Mouse (Mus musculus) thymus, adult 2 months (tissue): ENCODE measurements around the gene Uts2r. TPM values are rescaled to one million over a fixed set of nuclear protein-coding genes. Genes with fewer than 3 reads are reported as not detected.
A peak's percentile ranks its signal among the peaks of the same experiment; 100 is the strongest.

Experiments used
- DNase-seq: peaks from one replicate; pipeline ENCODE4 v3.0.0; 2021
- H3K27ac ChIP-seq: fragments of 200-500 bp; 2 replicates; pipeline ENCODE4 v1.5.1; 2012; ENCODE audit warnings: low read length, control low read depth; ENCODE audit not compliant: control insufficient read depth, insufficient read depth
- H3K27me3 ChIP-seq: fragments of 200-500 bp; 2 replicates; pipeline ENCODE4 v1.6.1; 2012; ENCODE audit warnings: mild to moderate bottlenecking, low read length, moderate library complexity, mixed read lengths; ENCODE audit not compliant: control insufficient read depth, insufficient read depth
- H3K36me3 ChIP-seq: fragments of 200-500 bp; 2 replicates; pipeline ENCODE4 v1.6.1; 2012; ENCODE audit warnings: mild to moderate bottlenecking, low read length, moderate library complexity; ENCODE audit not compliant: control insufficient read depth, insufficient read depth
- H3K4me1 ChIP-seq: fragments of 200-500 bp; replicated peaks from 2 replicates; pipeline ENCODE4 v1.6.1; 2012; ENCODE audit warnings: low read length; ENCODE audit not compliant: control insufficient read depth, insufficient read depth
- H3K4me3 ChIP-seq: fragments of 200-500 bp; 2 replicates; pipeline ENCODE4 v1.5.1; 2012; ENCODE audit warnings: mild to moderate bottlenecking, low read length, control low read depth, moderate library complexity; ENCODE audit not compliant: control insufficient read depth, insufficient read depth
- CTCF ChIP-seq: fragments of 200-500 bp; IDR thresholded peaks from 2 replicates; pipeline ENCODE4 v1.5.1; 2012; ENCODE audit warnings: mild to moderate bottlenecking, control low read depth, low read length, moderate library complexity, borderline replicate concordance; ENCODE audit not compliant: control insufficient read depth, poor library complexity, insufficient read depth; ENCODE audit errors: extremely low read depth
- POLR2A ChIP-seq: fragments of 200-500 bp; IDR thresholded peaks from 2 replicates; pipeline ENCODE4 v1.6.1; 2012; ENCODE audit warnings: mild to moderate bottlenecking, low read length, control low read depth, moderate library complexity; ENCODE audit not compliant: control insufficient read depth, poor library complexity, insufficient read depth; ENCODE audit errors: extremely low read depth
- WGBS: fragments of 180-500 bp; shearing (Covaris S2); methylation state at CpG from one replicate; pipeline ENCODE4 v1.1.7; 2018; 5-methylcytosine and 5-hydroxymethylcytosine counted together
- polyA plus RNA-seq: library from polyadenylated mRNA; depleted of rRNA; stranded (reverse); fragments of >200 nt; gene quantifications from 2 replicates; pipeline ENCODE4 v1.2.3, GENCODE M21; 2012

Gene Uts2r
- polyA plus RNA-seq, 1 experiment, result 1.5 TPM

GRCm38 (mm10) chr11:121122024-121122670 is 37.9 kb upstream of the Uts2r start:
- TF ChIP-seq POLR2A (no peak), CTCF (no peak)
- WGBS, result 92% methylated on average over 2 of the region's 2 CpGs
- no peak overlapping the region for H3K27ac ChIP-seq
- no peak overlapping the region for H3K4me3 ChIP-seq
- H3K36me3 ChIP-seq, result no peaks in the 10 kb centered on the region
- no peak for DNase-seq
- H3K27me3 ChIP-seq, result no peaks in the 10 kb centered on the region
- no peaks in the 10 kb centered on the region for H3K4me1 ChIP-seq

- 97% methylated on average over 4 of the region's 4 CpGs for WGBS
Measured at GRCm38 (mm10) chr11:121123438-121123837, 36.6 kb upstream of the Uts2r start.

GRCm38 (mm10) chr11:121125522-121126172 is 34.4 kb upstream of the Uts2r start:
- no peaks in the 10 kb centered on the region for H3K4me1 ChIP-seq
- H3K36me3 ChIP-seq, result no peaks in the 10 kb centered on the region
- no peak for TF ChIP-seq POLR2A
- no peak for TF ChIP-seq CTCF
- H3K27ac ChIP-seq, result no peak overlapping the region
- no peak for DNase-seq
- H3K27me3 ChIP-seq, result no peaks in the 10 kb centered on the region
- WGBS, result 93% methylated on average over 3 of the region's 3 CpGs
- no peak overlapping the region for H3K4me3 ChIP-seq

More at GRCm38 (mm10) chr11:121123438-121123837, 36.6 kb upstream of the Uts2r start:
- Histone ChIP-seq H3K27me3 (no peaks in the 10 kb centered on the region), H3K36me3 (no peaks in the 10 kb centered on the region), H3K27ac (no peak overlapping the region), H3K4me1 (no peaks in the 10 kb centered on the region), H3K4me3 (no peak overlapping the region)
- DNase-seq, result no peak
- TF ChIP-seq POLR2A, result no peak
- TF ChIP-seq CTCF, result no peak

- TF ChIP-seq POLR2A (no peak), CTCF (no peak)
- Histone ChIP-seq H3K4me3 (no peak overlapping the region), H3K4me1 (no peaks in the 10 kb centered on the region), H3K36me3 (no peaks in the 10 kb centered on the region), H3K27me3 (no peaks in the 10 kb centered on the region), H3K27ac (no peak overlapping the region)
- DNase-seq, result peak; percentile 15
- WGBS, result 86% methylated on average over 1 of the region's 1 CpGs
Measured at GRCm38 (mm10) chr11:121126395-121126794, 33.7 kb upstream of the Uts2r start.

- TF ChIP-seq CTCF, result no peak
- TF ChIP-seq POLR2A, result no peak
- no peak for DNase-seq
- WGBS, result 54% methylated on average over 3 of the region's 3 CpGs
Measured at GRCm38 (mm10) chr11:121127441-121127840, 32.6 kb upstream of the Uts2r start.

GRCm38 (mm10) chr11:121129616-121130015 is 30.5 kb upstream of the Uts2r start:
- no peaks in the 10 kb centered on the region for H3K4me1 ChIP-seq
- no peak overlapping the region for H3K4me3 ChIP-seq
- no peaks in the 10 kb centered on the region for H3K27me3 ChIP-seq
- H3K27ac ChIP-seq, result no peak overlapping the region
- 75% methylated on average over 1 of the region's 1 CpGs for WGBS
- H3K36me3 ChIP-seq, result no peaks in the 10 kb centered on the region
- TF ChIP-seq POLR2A, result no peak
- no peak for TF ChIP-seq CTCF
- no peak for DNase-seq

More at GRCm38 (mm10) chr11:121127441-121127840, 32.6 kb upstream of the Uts2r start:
- Histone ChIP-seq H3K4me3 (no peak overlapping the region), H3K36me3 (no peaks in the 10 kb centered on the region), H3K4me1 (no peaks in the 10 kb centered on the region), H3K27ac (no peak overlapping the region), H3K27me3 (no peaks in the 10 kb centered on the region)

GRCm38 (mm10) chr11:121134600-121134999 is 25.5 kb upstream of the Uts2r start:
- WGBS, result 86% methylated on average over 1 of the region's 1 CpGs
- H3K36me3 ChIP-seq, result no peaks in the 10 kb centered on the region
- TF ChIP-seq CTCF, result no peak
- no peak for TF ChIP-seq POLR2A
- no peak for DNase-seq
- H3K27me3 ChIP-seq, result no peaks in the 10 kb centered on the region
- no peak overlapping the region for H3K27ac ChIP-seq
- H3K4me1 ChIP-seq, result no peaks in the 10 kb centered on the region
- no peak overlapping the region for H3K4me3 ChIP-seq

GRCm38 (mm10) chr11:121137682-121138081 is 22.4 kb upstream of the Uts2r start:
- DNase-seq, result no peak
- no peaks in the 10 kb centered on the region for H3K27me3 ChIP-seq
- whole genome bisulfite sequencing, result 88% methylated on average over 5 of the region's 5 CpGs
- no peak overlapping the region for H3K4me3 ChIP-seq
- TF ChIP-seq POLR2A (no peak), CTCF (no peak)
- no peak overlapping the region for H3K27ac ChIP-seq
- no peaks in the 10 kb centered on the region for H3K4me1 ChIP-seq
- no peaks in the 10 kb centered on the region for H3K36me3 ChIP-seq
